Mouse (Mus musculus) forebrain, embryonic 11.5 days (tissue): ENCODE results near the gene Ttc6. TPM values are rescaled to one million over a fixed set of nuclear protein-coding genes. Genes with fewer than 3 reads are reported as not detected.

ENCODE experiments used
- ATAC-seq: fragments of 200-750 bp; cut with Nextera tagmentation; replicated peaks from 2 replicates; pipeline ENCODE4 v1.8.0; 2017; ENCODE audit warnings: moderate TSS enrichment; ENCODE audit not compliant: low FRiP score
- DNase-seq: peaks from one replicate; pipeline ENCODE4 v3.0.0-alpha.2; 2017; ENCODE audit warnings: low spot score
- H3K27ac ChIP-seq: fragments of 300-500 bp; sonication (generic); 2 replicates; pipeline ENCODE4 v1.5.1; 2014; ENCODE audit warnings: low read depth, low read length
- H3K27me3 ChIP-seq: fragments of 300-500 bp; sonication (generic); 2 replicates; pipeline ENCODE4 v1.6.1; 2014; ENCODE audit warnings: mild to moderate bottlenecking, low read length, mixed read lengths; ENCODE audit not compliant: control insufficient read depth, insufficient read depth
- H3K36me3 ChIP-seq: fragments of 300-500 bp; sonication (generic); 2 replicates; pipeline ENCODE4 v1.6.1; 2014; ENCODE audit warnings: mild to moderate bottlenecking, low read length, moderate library complexity, mixed read lengths; ENCODE audit not compliant: control insufficient read depth, insufficient read depth
- H3K4me1 ChIP-seq: fragments of 300-500 bp; sonication (generic); replicated peaks from 2 replicates; pipeline ENCODE4 v1.6.1; 2014; ENCODE audit warnings: low read length, mixed read lengths; ENCODE audit not compliant: control insufficient read depth, insufficient read depth
- H3K4me2 ChIP-seq: fragments of 300-500 bp; sonication (generic); 2 replicates; pipeline ENCODE4 v1.6.1; 2014; ENCODE audit warnings: low read depth, mild to moderate bottlenecking, low read length, moderate library complexity, mixed read lengths; ENCODE audit not compliant: severe bottlenecking
- H3K4me3 ChIP-seq: fragments of 300-500 bp; sonication (generic); 2 replicates; pipeline ENCODE4 v1.5.1; 2014; ENCODE audit warnings: low read depth, low read length
- H3K9ac ChIP-seq: fragments of 300-500 bp; sonication (generic); 2 replicates; pipeline ENCODE4 v1.6.1; 2014; ENCODE audit warnings: low read length
- H3K9me3 ChIP-seq: fragments of 300-500 bp; sonication (generic); 2 replicates; pipeline ENCODE4 v1.6.1; 2016; ENCODE audit warnings: low read length, mixed read lengths; ENCODE audit not compliant: control insufficient read depth
- WGBS: fragments of 180-500 bp; shearing (Covaris S2); extraction: QIAGEN DNeasy Blood & Tissue Kit; methylation state at CpG from one replicate; pipeline ENCODE4 v1.1.7; 2014; 5-methylcytosine and 5-hydroxymethylcytosine counted together
- polyA plus RNA-seq: library from polyadenylated mRNA; unstranded; fragments of >200 nt; fragmentation: Nextera tagmentation; extraction: Ambion mirVana; gene quantifications from 2 replicates; pipeline ENCODE4 v1.2.1, GENCODE M21; 2014

Ttc6 gene
- polyA plus RNA-seq, 1 experiment from 2014 or later: 0.44 TPM

DNA sequence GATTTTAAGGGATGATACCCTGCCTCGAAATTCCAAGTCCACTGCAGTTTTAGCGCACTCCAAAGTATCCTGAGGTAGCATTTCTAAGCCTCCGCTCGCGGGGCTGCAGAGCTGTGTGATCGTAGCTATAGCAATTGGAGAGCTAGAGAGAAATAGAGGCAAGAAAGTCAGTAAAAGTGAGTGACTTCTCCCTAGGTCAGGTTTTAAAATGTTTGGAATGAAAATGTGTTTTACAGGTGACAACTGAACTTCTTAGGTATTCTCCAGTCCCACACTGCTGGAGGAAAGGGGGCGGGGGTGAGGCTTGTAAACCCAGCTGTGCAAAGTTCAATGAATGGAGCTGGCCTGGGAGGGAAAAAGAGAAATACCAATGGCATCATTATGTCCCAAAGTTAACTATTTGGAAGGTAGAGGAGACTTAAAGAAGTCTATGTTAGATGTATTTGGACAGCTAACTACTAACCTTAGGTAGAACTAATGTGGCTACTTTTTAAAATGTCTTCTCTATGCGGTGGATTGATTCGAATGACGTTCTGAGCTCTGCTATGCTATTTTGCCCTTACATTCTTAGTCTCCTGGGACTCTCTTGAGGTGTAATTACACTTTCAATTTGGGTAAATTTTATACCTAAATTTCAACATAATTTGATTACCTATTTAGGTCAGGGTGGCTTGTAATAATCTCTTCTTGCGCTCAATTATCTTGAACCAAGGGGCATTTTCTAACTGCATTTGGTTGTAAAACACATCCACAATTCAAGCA lies 26.8 kb upstream of the Ttc6 start:
- Histone ChIP-seq H3K27me3 (peaks cover 79% of the 10 kb centered on the region), H3K9ac (no peak overlapping the region), H3K4me2 (no peak overlapping the region), H3K36me3 (no peaks in the 10 kb centered on the region), H3K27ac (no peak overlapping the region), H3K9me3 (no peaks in the 10 kb centered on the region), H3K4me3 (no peak overlapping the region), H3K4me1 (peaks cover 13% of the 10 kb centered on the region; the same call in 1 of the 2 replicates)
- 2% methylated on average over 11 of the region's 11 CpGs for WGBS
- no peak for ATAC-seq
- DNase-seq: no peak

DNA sequence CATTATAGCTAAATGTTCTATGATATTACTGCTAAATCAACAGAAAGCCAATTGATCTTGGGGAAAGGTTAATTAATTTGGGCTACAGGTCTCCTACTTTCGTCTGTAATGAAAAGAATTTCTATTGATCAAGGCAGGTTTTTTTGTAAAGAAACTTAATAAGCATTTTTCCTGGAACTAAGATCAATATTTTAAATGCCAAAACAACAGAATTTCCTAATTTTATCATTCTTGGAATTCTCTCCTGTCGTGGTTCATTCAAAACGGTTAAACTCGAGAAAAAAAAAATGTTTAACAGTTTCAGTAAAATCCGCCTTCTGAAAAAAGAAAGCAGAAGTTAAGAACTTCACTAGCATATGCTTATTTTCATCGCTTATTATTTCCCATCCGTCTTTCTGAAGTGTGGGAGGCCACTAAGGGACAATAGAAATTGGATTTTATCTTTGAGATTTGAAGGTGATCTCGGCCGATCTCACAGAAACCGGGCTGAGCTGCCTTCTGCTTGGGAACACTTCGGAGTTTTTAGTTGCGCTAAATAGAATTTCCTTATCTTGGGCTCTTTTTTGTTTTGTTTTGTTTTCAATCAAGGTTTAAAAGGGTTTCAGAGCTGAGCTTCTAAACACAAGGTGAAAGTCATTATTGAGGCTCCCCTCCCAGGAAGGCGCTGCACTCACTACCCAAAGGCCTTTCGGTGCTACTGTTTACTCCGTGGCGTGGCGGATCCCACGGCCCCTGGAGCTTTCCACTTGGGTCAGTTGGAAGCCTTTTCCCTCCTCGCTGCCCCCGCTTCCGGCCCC lies 25.9 kb upstream of the Ttc6 start:
- H3K4me1 ChIP-seq: peaks cover 16% of the 10 kb centered on the region; the same call in 1 of the 2 replicates
- DNase-seq (peak; percentile 57), ATAC-seq (no peak)
- H3K9ac ChIP-seq: peak overlapping the region; percentile 47
- H3K36me3 ChIP-seq: no peaks in the 10 kb centered on the region
- H3K27me3 ChIP-seq: peaks cover 79% of the 10 kb centered on the region
- peak overlapping the region; percentile 32 for H3K4me3 ChIP-seq
- H3K9me3 ChIP-seq: no peaks in the 10 kb centered on the region
- H3K4me2 ChIP-seq: peak overlapping the region; percentile 77
- H3K27ac ChIP-seq: no peak overlapping the region
- WGBS: under 1% methylated on average over 21 of the region's 21 CpGs

DNA sequence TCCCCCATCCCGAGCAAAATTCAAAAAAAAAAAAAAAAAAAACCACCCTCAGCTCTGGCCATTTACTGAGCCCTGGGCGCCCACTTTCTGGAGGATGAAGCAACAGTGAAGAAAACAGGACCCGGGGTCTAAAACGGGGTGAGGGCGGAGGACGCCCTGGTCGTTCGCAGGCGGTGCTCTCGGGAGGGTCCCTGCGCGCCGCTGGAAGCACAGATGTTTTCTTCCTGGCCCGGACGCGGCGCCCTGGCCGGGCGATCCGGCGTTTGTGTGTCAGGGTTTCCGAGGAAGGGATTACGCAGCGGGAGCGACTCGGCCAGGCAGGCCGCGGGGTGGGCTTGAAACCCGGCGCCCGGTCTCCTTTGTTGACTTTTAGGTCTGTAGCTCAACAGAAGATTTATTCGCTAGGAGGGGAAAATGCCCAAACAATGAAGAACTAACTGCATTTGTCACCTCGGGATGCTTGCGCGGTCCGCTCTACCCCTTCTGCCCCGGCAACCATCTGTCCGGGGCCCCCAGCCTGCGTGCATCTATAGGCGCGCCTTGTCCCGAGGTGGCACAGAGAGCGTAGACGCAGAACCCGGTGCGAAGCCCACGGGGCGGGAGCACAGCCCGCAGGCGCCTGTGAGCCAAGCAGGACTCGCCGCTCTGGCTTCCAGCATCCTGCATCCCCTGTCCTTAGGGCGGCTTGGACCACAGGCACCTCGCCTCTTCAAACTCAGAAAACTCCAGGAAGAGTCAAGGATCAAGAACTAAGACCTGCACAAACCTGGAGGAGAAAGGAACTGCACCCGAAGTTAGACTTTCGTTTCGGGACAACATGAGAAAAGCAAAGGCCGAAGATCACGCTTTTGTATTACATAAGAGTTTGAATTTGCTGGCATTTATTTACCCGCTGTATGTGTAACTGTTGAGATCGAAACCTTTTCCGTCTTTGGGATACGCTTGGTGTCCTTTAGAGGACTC lies 25.0 kb upstream of the Ttc6 start:
- H3K9me3 ChIP-seq: no peaks in the 10 kb centered on the region
- peak overlapping the region; percentile 77 for H3K4me2 ChIP-seq
- peaks cover 78% of the 10 kb centered on the region for H3K27me3 ChIP-seq
- WGBS: under 1% methylated on average over 63 of the region's 63 CpGs
- H3K36me3 ChIP-seq: no peaks in the 10 kb centered on the region
- no peak overlapping the region for H3K27ac ChIP-seq
- ATAC-seq: peak; percentile 38
- H3K9ac ChIP-seq: peak overlapping the region; percentile 47
- peak; percentile 80 for DNase-seq
- H3K4me3 ChIP-seq: peak overlapping the region; percentile 32
- H3K4me1 ChIP-seq: peaks cover 16% of the 10 kb centered on the region; the same call in 1 of the 2 replicates

DNA sequence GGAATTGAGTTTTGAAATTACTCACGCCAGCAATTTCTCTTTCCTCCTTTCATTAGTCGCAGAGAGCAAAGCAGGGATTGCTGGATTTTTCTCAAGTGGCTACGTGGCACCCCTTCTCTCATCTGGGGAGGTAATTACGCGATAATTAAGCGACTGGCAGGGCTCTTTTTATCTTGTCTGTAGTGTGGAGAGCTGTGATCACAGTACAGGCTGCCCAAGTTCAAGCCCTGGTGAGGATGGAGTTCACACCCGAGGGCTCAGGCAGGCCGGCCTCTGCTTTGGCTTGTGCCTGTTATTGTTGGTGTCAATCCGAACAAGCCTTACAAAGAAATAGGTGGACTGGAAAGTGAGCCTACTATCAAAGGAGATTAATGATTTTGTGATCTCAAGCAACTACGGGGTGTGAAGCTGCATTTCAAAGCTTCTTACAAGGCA lies 24.3 kb upstream of the Ttc6 start:
- Histone ChIP-seq H3K4me1 (peaks cover 16% of the 10 kb centered on the region; the same call in 1 of the 2 replicates), H3K9ac (no peak overlapping the region), H3K9me3 (no peaks in the 10 kb centered on the region), H3K27me3 (peaks cover 77% of the 10 kb centered on the region), H3K36me3 (no peaks in the 10 kb centered on the region), H3K27ac (no peak overlapping the region), H3K4me2 (no peak overlapping the region), H3K4me3 (no peak overlapping the region; the same call in 1 of the 2 replicates)
- DNase-seq: peak; percentile 68
- no peak for ATAC-seq
- WGBS: 0% methylated on average over 10 of the region's 10 CpGs

DNA sequence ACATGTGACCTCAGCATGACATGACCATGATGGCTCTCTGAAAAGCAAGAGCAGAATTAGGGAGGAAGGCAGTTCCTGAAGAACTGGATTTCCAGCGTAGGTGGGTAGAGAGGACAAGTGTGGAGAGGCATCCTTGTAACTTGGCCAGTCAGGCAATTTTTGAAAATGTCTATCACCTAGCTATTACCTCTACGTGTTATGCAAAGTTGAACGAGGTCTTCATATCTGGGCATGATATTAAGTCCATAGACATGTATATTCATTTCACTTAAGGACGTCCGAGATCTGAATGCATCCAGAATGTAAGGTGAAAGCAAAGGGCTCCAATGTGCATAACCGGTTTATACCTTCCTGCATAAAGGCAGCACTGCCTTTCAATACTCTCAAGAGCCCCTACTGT lies 22.8 kb upstream of the Ttc6 start:
- Histone ChIP-seq H3K9ac (no peak overlapping the region), H3K4me2 (no peak overlapping the region), H3K4me3 (no peak overlapping the region), H3K27ac (no peak overlapping the region), H3K27me3 (peaks cover 73% of the 10 kb centered on the region), H3K4me1 (peaks cover 14% of the 10 kb centered on the region; the same call in 1 of the 2 replicates), H3K9me3 (no peaks in the 10 kb centered on the region), H3K36me3 (no peaks in the 10 kb centered on the region)
- 9% methylated on average over 6 of the region's 6 CpGs for WGBS
- DNase-seq: no peak
- no peak for ATAC-seq

DNA sequence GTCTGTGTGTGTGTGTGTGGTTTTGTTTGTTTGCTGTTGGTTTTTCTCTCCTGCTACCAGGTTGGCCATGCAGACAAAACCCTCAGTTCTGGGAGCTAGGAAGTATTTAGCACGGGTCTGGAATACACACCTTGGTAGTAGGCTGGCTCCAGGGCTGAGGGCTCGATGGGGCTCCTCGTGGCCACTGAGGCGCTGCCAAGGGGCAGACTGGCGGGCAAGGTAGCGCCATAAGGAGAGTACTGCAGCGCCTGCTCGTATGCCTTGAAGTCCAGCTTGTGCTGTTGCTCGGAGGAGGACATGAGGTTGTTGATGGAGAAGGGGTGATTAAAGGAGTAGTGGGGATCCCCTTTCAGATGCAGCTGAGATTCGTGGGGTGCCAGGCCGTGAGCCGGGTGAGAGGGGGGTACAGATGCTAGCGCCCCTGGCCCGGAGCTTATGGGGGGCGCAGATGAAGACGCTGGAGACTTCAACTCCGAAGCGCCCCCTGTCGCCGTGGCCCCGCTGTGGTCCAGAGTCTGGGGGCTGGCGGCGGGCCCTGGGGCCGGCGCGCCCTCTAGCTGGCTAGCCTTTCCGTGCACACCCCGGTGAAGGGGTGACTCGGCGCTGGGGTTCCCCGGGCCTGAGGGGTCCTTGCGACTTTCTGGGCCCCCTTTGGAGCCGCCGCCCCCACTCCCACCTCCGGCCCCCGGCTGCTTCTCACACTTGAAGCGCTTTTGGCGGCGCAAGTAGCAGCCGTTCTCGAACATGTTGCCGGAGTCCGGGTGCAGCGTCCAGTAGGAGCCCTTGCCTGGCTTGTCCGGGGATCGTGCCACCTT lies 21.8 kb upstream of the Ttc6 start:
- ATAC-seq (peak; percentile 45), DNase-seq (peak; percentile 81)
- Histone ChIP-seq H3K4me1 (peaks cover 14% of the 10 kb centered on the region; the same call in 1 of the 2 replicates), H3K9ac (no peak overlapping the region), H3K36me3 (no peaks in the 10 kb centered on the region), H3K27me3 (peaks cover 73% of the 10 kb centered on the region), H3K4me2 (peak overlapping the region; percentile 36; the same call in 1 of the 2 replicates), H3K4me3 (peak overlapping the region; percentile 12; the same call in 1 of the 2 replicates), H3K27ac (no peak overlapping the region), H3K9me3 (no peaks in the 10 kb centered on the region)
- WGBS: under 1% methylated on average over 45 of the region's 46 CpGs

DNA sequence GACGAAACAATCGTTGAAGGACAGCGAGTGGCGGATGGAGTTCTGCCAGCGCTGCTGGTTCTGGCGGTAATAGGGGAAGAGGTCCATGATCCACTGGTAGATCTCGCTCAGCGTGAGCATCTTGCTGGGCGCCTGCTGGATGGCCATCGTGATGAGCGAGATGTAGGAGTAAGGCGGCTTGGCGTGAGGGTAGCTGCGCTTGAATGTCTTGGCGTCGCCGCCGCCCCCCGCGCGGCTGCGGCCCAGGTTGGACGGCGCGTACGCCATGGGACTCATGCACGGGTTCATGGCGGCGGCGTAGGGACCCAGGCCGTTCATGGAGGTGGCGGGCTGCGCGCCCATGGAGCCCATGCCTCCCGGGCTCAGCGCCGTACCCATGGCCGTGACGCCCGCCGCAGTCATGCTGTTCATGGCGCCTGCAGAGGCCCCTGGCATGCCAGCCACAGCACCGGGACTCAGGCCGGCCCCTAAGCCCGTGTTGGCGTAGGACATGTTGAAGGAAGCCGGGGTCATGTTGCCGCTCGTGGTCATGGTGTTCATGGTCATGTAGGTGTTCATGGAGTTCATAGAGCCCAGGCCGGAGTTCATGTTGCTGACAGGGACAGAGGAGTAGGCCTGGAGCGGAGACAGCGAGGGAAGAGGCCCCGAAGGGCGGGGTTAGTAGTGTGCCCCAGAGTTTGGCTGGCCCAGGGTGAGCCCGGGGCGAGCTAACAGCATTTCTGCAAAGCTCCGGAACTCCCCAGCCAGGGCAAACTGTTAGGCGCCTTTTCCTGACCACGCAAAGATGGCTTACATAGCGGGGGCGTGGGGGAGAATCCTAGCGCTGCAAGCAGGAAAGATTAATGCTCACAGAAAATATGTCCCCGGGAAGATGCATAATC lies 20.9 kb upstream of the Ttc6 start:
- H3K27ac ChIP-seq: no peak overlapping the region
- peaks cover 14% of the 10 kb centered on the region; the same call in 1 of the 2 replicates for H3K4me1 ChIP-seq
- 1% methylated on average over 63 of the region's 63 CpGs for WGBS
- H3K9ac ChIP-seq: no peak overlapping the region
- H3K4me3 ChIP-seq: peak overlapping the region; percentile 12; the same call in 1 of the 2 replicates
- peak overlapping the region; percentile 36; the same call in 1 of the 2 replicates for H3K4me2 ChIP-seq
- H3K36me3 ChIP-seq: no peaks in the 10 kb centered on the region
- ATAC-seq (no peak), DNase-seq (peak; percentile 64)
- no peaks in the 10 kb centered on the region for H3K9me3 ChIP-seq
- H3K27me3 ChIP-seq: peaks cover 79% of the 10 kb centered on the region
